ENCODE assay signal across 8 mouse cellular contexts in the genomic region with DNA sequence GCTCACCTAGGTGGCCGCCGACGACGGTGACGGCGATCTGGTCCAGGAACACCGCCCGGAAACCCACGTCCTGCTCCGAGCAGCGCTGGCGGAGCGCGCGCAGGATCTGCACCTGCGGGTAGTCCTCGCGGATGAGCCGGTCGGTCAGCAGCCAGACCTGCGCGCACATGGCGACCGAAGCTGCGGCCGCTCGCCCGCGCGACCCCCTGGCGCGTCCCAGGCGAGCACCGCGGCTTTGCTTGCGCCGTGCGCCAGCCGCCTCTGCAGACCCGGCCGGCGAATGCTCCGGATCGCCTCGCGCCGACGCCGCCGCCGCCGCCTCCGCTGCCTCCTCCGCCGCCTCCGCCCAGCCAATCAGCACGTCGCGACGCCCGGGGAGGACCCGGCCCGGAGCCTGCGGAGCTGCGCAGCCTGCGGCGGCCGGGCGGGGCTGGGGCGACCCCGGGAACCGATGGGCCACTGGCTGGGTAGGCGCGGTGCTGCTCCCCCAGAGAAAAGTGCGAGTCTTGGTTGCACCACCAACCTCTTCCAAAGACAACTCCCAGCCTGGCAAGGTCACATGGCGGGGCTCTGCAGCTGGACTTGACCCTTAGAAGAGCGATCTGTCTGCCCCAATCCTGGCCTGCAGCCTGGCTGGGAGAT. TPM values are rescaled to one million over a fixed set of nuclear protein-coding genes. Genes with fewer than 3 reads are reported as not detected.
DNase-seq lines count a peak whose midpoint lies in the region; ATAC-seq and TF ChIP-seq lines count a peak whose summit lies in the region.

A gene (minus strand): TSS at position 338 of the 642 bp plus-strand sequence.

- 0 out of 2 replicates have a peak within 1 kb of the TSS, but pooled peaks have one; percentile 17 for H3K9ac ChIP-seq in intestine, postnatal 0 days (ENCODE audit: low read depth, low read length)

- H3K4me1 ChIP-seq in embryonic facial prominence, embryonic 10.5 days = peaks cover 12% of the 10 kb centered on the region
- H3K4me1 ChIP-seq in intestine, postnatal 0 days (replicated peaks; ENCODE audit: control insufficient read depth, insufficient read depth, low read length) = no peaks in the 10 kb centered on the region

- peak; percentile 56 for ATAC-seq in intestine, postnatal 0 days

- peak within 1 kb of the TSS; percentile 92 for H3K4me2 ChIP-seq in intestine, postnatal 0 days (replicated peaks; ENCODE audit: low read depth)

- no peaks in the 10 kb centered on the region for H3K36me3 ChIP-seq in embryonic facial prominence, embryonic 10.5 days (replicated peaks)
- no peaks in the 10 kb centered on the region for H3K36me3 ChIP-seq in intestine, postnatal 0 days (ENCODE audit: control insufficient read depth, insufficient read depth)

- peak; percentile 82 to 85 for DNase-seq in adrenal gland, postnatal 36 days
- DNase-seq in embryonic facial prominence, embryonic 10.5 days (ENCODE audit: low spot score) = peak; percentile 87
- peak; percentile 97 for DNase-seq in heart, adult 11 months
- DNase-seq in left cerebral cortex, postnatal 4 days = peak; percentile 71
- DNase-seq in mesoderm, embryonic 11.5 days (ENCODE audit: low read depth, low spot score) = peak; percentile 49
- peak; percentile 9 for DNase-seq in skeletal muscle tissue, adult 2 months (ENCODE audit: low read depth, low spot score)
- DNase-seq in yolk sac, embryonic 10.5 days (ENCODE audit: low spot score) = peak; percentile 68

- peak within 1 kb of the TSS; percentile 71 for H3K4me3 ChIP-seq in embryonic facial prominence, embryonic 10.5 days
- peak within 1 kb of the TSS; percentile 53 for H3K4me3 ChIP-seq in intestine, postnatal 0 days (ENCODE audit: low read depth, low read length)

- no peak for TF ChIP-seq CTCF in intestine, postnatal 0 days (IDR thresholded peaks at IDR 0.05; ENCODE audit: low read depth)

- peaks cover 48% of the 10 kb centered on the region for H3K27me3 ChIP-seq in embryonic facial prominence, embryonic 10.5 days (replicated peaks; ENCODE audit: low read depth, poor library complexity, severe bottlenecking)
- H3K27me3 ChIP-seq in intestine, postnatal 0 days (replicated peaks; ENCODE audit: control insufficient read depth, insufficient read depth, low read length) = peaks cover 23% of the 10 kb centered on the region

- H3K9me3 ChIP-seq in embryonic facial prominence, embryonic 10.5 days = no peaks in the 10 kb centered on the region
- H3K9me3 ChIP-seq in intestine, postnatal 0 days (ENCODE audit: control insufficient read depth) = no peaks in the 10 kb centered on the region

- H3K27ac ChIP-seq in embryonic facial prominence, embryonic 10.5 days (replicated peaks) = peak within 1 kb of the TSS; percentile 65
- no peak within 1 kb of the TSS for H3K27ac ChIP-seq in intestine, postnatal 0 days (ENCODE audit: low read depth, low read length)

- WGBS in embryonic facial prominence, embryonic 10.5 days = under 1% methylated on average over 77 of the region's 77 CpGs
- WGBS in intestine, postnatal 0 days = under 1% methylated on average over 75 of the region's 77 CpGs

- intact Hi-C loops in left cerebral cortex, postnatal 4 days (cut with DNase I) = no loop called here

RNA-seq across cellular contexts. Expression of the gene that starts here (rescaled TPM):
- under 1 TPM; 0.17 to 0.40 TPM for total RNA-seq in adrenal gland, postnatal 36 days (2021)
- polyA plus RNA-seq in embryonic facial prominence, embryonic 10.5 days (2016; fragmentation: Nextera tagmentation; extraction: Ambion mirVana) = 1.9 TPM in 2 replicates
- 0.35 TPM in 2 replicates for polyA plus RNA-seq in intestine, postnatal 0 days (2015; fragmentation: Nextera tagmentation; extraction: Ambion mirVana)
- 10 to 100 TPM; 28.2 to 29.0 TPM for total RNA-seq in left cerebral cortex, postnatal 4 days (2021)

Comparison
In these comparisons a context has a peak if more than half of its experiments do, and no peak if none do; other contexts are left out.
1. RNA of the gene that starts here (total RNA-seq): 28.2 to 29.0 TPM in left cerebral cortex, postnatal 4 days; 0.17 to 0.40 TPM in adrenal gland, postnatal 36 days; every median in the first group is over 10 times any median in the second.
2. Peak in DNase-seq in adrenal gland, postnatal 36 days; RNA of the gene not detected or under 1 TPM.
3. Peak in ATAC-seq, H3K4me3 ChIP-seq, H3K9ac ChIP-seq and H3K4me2 ChIP-seq in intestine, postnatal 0 days; RNA of the gene not detected or under 1 TPM.
4. DNase-seq: peak in every context shown above with its lines; median percentile 97 in heart, adult 11 months; 87 in embryonic facial prominence, embryonic 10.5 days; 84 in adrenal gland, postnatal 36 days; 71 in left cerebral cortex, postnatal 4 days; 68 in yolk sac, embryonic 10.5 days; 49 in mesoderm, embryonic 11.5 days; 9 in skeletal muscle tissue, adult 2 months.